Mouse (Mus musculus): Measurements from ENCODE around the gene Camta1. TPM values are rescaled to one million over a fixed set of nuclear protein-coding genes. Genes with fewer than 3 reads are reported as not detected.

Gene Camta1
- polyA plus RNA-seq, 1 experiment from 2014 or later = 77.1 TPM

DNA sequence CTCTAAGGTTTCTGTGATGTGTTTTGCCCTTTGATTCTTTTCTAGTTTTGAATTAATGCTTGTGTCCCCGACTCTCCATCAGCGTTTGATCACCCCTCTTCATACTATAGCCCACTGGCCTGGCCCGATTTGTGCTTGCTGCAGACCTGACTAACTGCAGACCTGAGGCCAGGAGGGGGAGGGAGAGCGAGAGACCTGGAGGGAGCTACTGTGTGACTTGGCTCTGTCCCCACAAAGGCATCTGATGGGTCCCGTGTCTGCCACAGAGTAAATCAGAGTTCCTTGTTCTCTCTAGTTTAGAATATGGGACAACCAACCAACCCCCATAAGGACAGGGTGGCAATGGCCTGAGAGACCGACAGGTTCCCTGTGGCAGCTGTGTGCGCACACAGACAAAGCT is 522.7 kb downstream of the Camta1 start:
- no peak for ATAC-seq (ENCODE audit: insufficient number of reproducible peaks, low FRiP score, low TSS enrichment, low read depth)
- Histone ChIP-seq H3K36me3 (no peaks in the 10 kb centered on the region), H3K4me3 (replicated peaks) (no peak overlapping the region), H3K27me3 (no peaks in the 10 kb centered on the region), H3K9ac (no peak overlapping the region), H3K9me3 (replicated peaks) (no peaks in the 10 kb centered on the region), H3K27ac (replicated peaks) (no peak overlapping the region), H3K4me2 (replicated peaks) (no peak overlapping the region), H3K4me1 (0 out of 2 replicates have a peak, but pooled peaks cover 4% of the 10 kb centered on the region)
- WGBS = 86% methylated on average over 7 of the region's 7 CpGs

- ATAC-seq (ENCODE audit: insufficient number of reproducible peaks, low FRiP score, low TSS enrichment, low read depth) = no peak
- Histone ChIP-seq H3K4me3 (replicated peaks) (no peak overlapping the region), H3K36me3 (no peaks in the 10 kb centered on the region), H3K4me2 (replicated peaks) (no peak overlapping the region), H3K9me3 (replicated peaks) (no peaks in the 10 kb centered on the region), H3K27me3 (no peaks in the 10 kb centered on the region), H3K4me1 (0 out of 2 replicates have a peak, but pooled peaks cover 4% of the 10 kb centered on the region), H3K27ac (replicated peaks) (no peak overlapping the region), H3K9ac (no peak overlapping the region)
- 26% methylated on average over 11 of the region's 11 CpGs for WGBS
Measured at GRCm38 (mm10) chr4:151337543-151337942, 524.1 kb downstream of the Camta1 start.

GRCm38 (mm10) chr4:151336413-151336812 is 525.3 kb downstream of the Camta1 start:
- Histone ChIP-seq H3K4me1 (0 out of 2 replicates have a peak, but pooled peaks cover 4% of the 10 kb centered on the region), H3K9me3 (replicated peaks) (no peaks in the 10 kb centered on the region), H3K4me2 (replicated peaks) (no peak overlapping the region), H3K27ac (replicated peaks) (no peak overlapping the region), H3K36me3 (no peaks in the 10 kb centered on the region), H3K4me3 (replicated peaks) (no peak overlapping the region), H3K9ac (no peak overlapping the region), H3K27me3 (no peaks in the 10 kb centered on the region)
- no peak for ATAC-seq (ENCODE audit: insufficient number of reproducible peaks, low FRiP score, low TSS enrichment, low read depth)
- WGBS = 70% methylated on average over 13 of the region's 13 CpGs

DNA sequence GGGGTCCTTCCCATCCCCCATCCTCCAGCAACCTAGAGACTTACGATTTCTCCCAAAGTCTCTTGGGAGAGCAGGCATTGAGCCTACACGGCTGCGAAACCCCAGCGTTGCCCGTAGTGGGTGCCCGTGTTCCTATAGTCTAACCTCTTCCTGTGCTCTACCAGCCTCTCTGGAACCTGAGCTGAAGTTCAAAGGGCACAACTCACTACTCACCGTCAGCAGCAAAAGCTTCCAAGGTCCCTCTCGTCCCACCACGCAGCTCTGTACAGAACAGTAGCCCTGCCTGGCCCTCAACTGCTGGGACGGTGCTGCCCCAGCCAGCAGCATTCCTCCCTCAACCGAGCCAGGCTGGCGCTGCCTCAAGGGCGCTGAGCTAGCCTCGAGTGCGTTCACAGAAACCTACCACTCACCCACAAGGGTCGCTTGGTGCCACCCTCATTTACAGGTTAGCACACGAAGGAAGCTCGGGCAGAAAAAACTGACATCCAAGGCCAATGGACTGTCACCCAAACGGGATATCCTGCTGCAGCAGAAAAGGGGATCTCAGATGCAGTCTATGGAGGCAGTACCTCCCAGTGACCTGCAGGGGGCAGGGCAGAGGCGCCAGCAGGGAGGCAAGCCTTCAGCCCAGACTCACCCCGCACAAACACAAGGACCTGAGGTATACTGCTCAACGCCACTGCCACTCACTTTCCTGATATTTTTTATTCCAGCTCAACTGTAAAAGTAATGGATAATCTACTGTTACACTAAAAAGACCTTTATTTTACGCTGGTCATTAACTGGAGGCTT is 526.5 kb downstream of the Camta1 start:
- no peaks in the 10 kb centered on the region for H3K9me3 ChIP-seq (replicated peaks)
- no peak overlapping the region for H3K9ac ChIP-seq
- no peak overlapping the region for H3K27ac ChIP-seq (replicated peaks)
- no peak overlapping the region for H3K4me3 ChIP-seq (replicated peaks)
- no peaks in the 10 kb centered on the region for H3K27me3 ChIP-seq
- H3K4me2 ChIP-seq (replicated peaks) = no peak overlapping the region
- 0 out of 2 replicates have a peak, but pooled peaks cover 4% of the 10 kb centered on the region for H3K4me1 ChIP-seq
- no peaks in the 10 kb centered on the region for H3K36me3 ChIP-seq
- WGBS = 42% methylated on average over 23 of the region's 23 CpGs
- no peak for ATAC-seq (ENCODE audit: insufficient number of reproducible peaks, low FRiP score, low TSS enrichment, low read depth)

- H3K4me2 ChIP-seq (replicated peaks) = no peak overlapping the region
- no peaks in the 10 kb centered on the region for H3K4me1 ChIP-seq
- 78% methylated on average over 19 of the region's 19 CpGs for WGBS
- no peaks in the 10 kb centered on the region for H3K27me3 ChIP-seq
- H3K36me3 ChIP-seq = no peaks in the 10 kb centered on the region
- no peak overlapping the region for H3K4me3 ChIP-seq (replicated peaks)
- no peak for ATAC-seq (ENCODE audit: insufficient number of reproducible peaks, low FRiP score, low TSS enrichment, low read depth)
- H3K9ac ChIP-seq = no peak overlapping the region
- H3K9me3 ChIP-seq (replicated peaks) = no peaks in the 10 kb centered on the region
- no peak overlapping the region for H3K27ac ChIP-seq (replicated peaks)
Measured at GRCm38 (mm10) chr4:151332074-151332849, 529.4 kb downstream of the Camta1 start.

DNA sequence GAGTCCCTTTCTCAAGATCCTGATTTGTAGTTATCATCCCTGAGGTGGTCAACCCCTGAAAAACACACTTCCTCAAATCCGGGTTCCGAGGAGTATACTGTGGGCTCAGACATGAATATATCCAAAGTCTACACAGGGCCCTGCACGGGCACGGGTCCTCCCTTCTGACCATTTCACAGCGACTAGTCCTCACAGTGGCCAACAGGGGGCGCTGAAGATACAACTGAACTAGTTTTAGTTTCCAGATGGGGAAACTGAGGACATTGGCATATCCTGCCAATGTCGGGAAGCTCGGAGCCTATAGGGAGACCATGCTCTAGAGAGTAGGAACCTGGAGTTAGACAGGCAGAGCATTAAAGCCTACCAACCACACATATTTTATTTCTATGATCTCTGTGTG is 530.7 kb downstream of the Camta1 start:
- H3K27ac ChIP-seq (replicated peaks) = no peak overlapping the region
- 64% methylated on average over 8 of the region's 8 CpGs for WGBS
- no peak for ATAC-seq (ENCODE audit: insufficient number of reproducible peaks, low FRiP score, low TSS enrichment, low read depth)
- no peak overlapping the region for H3K4me3 ChIP-seq (replicated peaks)
- peaks cover under 1% of the 10 kb centered on the region; the same call in 1 of the 2 replicates for H3K4me1 ChIP-seq
- H3K9me3 ChIP-seq (replicated peaks) = no peaks in the 10 kb centered on the region
- H3K27me3 ChIP-seq = no peaks in the 10 kb centered on the region
- no peak overlapping the region for H3K4me2 ChIP-seq (replicated peaks)
- no peaks in the 10 kb centered on the region for H3K36me3 ChIP-seq
- no peak overlapping the region for H3K9ac ChIP-seq

DNA sequence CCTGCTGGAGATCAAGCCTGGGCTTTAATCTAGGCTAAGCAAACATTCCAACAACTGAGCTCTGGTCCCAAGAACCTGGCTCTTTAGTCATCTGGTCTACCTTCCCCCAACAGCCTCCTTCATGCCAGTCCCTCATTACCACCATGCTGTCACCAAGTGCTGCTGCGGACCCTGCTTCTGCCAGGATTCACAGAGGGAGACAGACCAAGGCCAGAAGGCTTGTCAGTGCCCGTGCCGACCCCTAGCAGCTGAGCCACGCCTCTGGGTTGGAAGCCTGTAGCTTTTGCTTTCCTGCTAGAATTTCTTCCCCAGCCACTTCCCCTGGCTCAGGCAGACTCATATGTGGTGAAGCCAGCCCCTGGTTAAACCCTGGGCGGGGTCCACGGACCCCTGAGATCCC is 533.6 kb downstream of the Camta1 start:
- Histone ChIP-seq H3K4me2 (replicated peaks) (no peak overlapping the region), H3K4me1 (peaks cover 2% of the 10 kb centered on the region; the same call in 1 of the 2 replicates), H3K27me3 (no peaks in the 10 kb centered on the region), H3K4me3 (replicated peaks) (no peak overlapping the region), H3K9me3 (replicated peaks) (no peaks in the 10 kb centered on the region), H3K27ac (replicated peaks) (no peak overlapping the region), H3K36me3 (no peaks in the 10 kb centered on the region), H3K9ac (no peak overlapping the region)
- 59% methylated on average over 6 of the region's 6 CpGs for WGBS
- ATAC-seq (ENCODE audit: insufficient number of reproducible peaks, low FRiP score, low TSS enrichment, low read depth) = no peak

GRCm38 (mm10) chr4:151326971-151327686 is 534.5 kb downstream of the Camta1 start:
- Histone ChIP-seq H3K27me3 (no peaks in the 10 kb centered on the region), H3K4me2 (replicated peaks) (no peak overlapping the region), H3K27ac (replicated peaks) (no peak overlapping the region), H3K9ac (no peak overlapping the region), H3K9me3 (replicated peaks) (no peaks in the 10 kb centered on the region), H3K4me1 (peaks cover 2% of the 10 kb centered on the region; the same call in 1 of the 2 replicates), H3K4me3 (replicated peaks) (no peak overlapping the region), H3K36me3 (no peaks in the 10 kb centered on the region)
- no peak for ATAC-seq (ENCODE audit: insufficient number of reproducible peaks, low FRiP score, low TSS enrichment, low read depth)
- WGBS = 88% methylated on average over 8 of the region's 8 CpGs

DNA sequence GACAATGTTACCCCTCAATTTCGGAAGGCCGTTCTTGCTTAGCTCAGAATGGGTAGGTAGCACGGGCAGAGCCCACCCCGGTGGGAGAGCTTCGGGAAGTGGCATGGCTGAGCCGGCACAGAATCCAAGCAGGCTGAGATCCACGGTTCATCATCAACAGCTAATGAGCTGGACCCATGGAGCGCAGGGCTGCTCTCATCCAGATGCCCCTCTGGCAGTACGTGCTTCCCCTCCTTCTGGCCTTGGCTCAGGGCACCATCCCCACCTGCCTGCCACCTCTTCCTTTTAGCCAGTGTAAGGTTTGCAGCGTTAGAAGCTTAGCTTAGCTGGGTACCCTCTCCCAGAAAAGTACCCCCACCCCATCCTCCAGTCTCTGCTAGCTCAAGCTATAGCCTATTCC is 545.2 kb downstream of the Camta1 start:
- H3K4me2 ChIP-seq (replicated peaks) = no peak overlapping the region
- no peaks in the 10 kb centered on the region for H3K9me3 ChIP-seq (replicated peaks)
- H3K4me3 ChIP-seq (replicated peaks) = no peak overlapping the region
- H3K36me3 ChIP-seq = no peaks in the 10 kb centered on the region
- no peaks in the 10 kb centered on the region for H3K4me1 ChIP-seq
- H3K9ac ChIP-seq = no peak overlapping the region
- no peaks in the 10 kb centered on the region for H3K27me3 ChIP-seq
- ATAC-seq (ENCODE audit: insufficient number of reproducible peaks, low FRiP score, low TSS enrichment, low read depth) = no peak
- H3K27ac ChIP-seq (replicated peaks) = no peak overlapping the region
- WGBS = 82% methylated on average over 10 of the region's 10 CpGs

GRCm38 (mm10) chr4:151315726-151316125 is 546.0 kb downstream of the Camta1 start:
- no peaks in the 10 kb centered on the region for H3K27me3 ChIP-seq
- 62% methylated on average over 10 of the region's 10 CpGs for WGBS
- H3K9ac ChIP-seq = no peak overlapping the region
- 0 out of 2 replicates have a peak, but pooled peaks cover 2% of the 10 kb centered on the region for H3K4me1 ChIP-seq
- no peak overlapping the region for H3K4me2 ChIP-seq (replicated peaks)
- no peak overlapping the region for H3K27ac ChIP-seq (replicated peaks)
- H3K4me3 ChIP-seq (replicated peaks) = no peak overlapping the region
- no peak for ATAC-seq (ENCODE audit: insufficient number of reproducible peaks, low FRiP score, low TSS enrichment, low read depth)
- H3K9me3 ChIP-seq (replicated peaks) = no peaks in the 10 kb centered on the region
- no peaks in the 10 kb centered on the region for H3K36me3 ChIP-seq

DNA sequence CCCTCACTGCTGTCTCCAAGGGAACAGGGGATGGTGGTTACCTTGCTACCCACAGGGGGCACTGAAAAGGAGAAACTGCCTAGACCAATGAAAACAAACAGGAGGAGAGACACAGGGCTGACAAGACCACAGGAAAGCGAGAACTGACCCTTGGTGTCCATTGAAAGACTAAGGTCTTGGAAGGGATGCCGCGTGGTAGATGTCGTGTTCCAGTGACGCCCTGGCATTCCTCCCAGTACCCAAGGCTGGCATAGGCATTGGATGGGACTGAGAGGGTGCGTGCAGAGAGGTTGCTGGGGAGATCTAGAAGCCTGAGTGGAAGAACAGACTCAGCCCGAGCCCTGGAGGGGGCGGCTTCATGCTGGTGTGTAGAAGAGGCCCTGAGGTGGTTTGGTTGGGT is 550.9 kb downstream of the Camta1 start:
- Histone ChIP-seq H3K9ac (no peak overlapping the region), H3K4me3 (replicated peaks) (no peak overlapping the region), H3K4me2 (replicated peaks) (no peak overlapping the region), H3K36me3 (no peaks in the 10 kb centered on the region), H3K9me3 (replicated peaks) (no peaks in the 10 kb centered on the region), H3K4me1 (0 out of 2 replicates have a peak, but pooled peaks cover 11% of the 10 kb centered on the region), H3K27ac (replicated peaks) (no peak overlapping the region), H3K27me3 (no peaks in the 10 kb centered on the region)
- WGBS = 90% methylated on average over 8 of the region's 8 CpGs
- no peak for ATAC-seq (ENCODE audit: insufficient number of reproducible peaks, low FRiP score, low TSS enrichment, low read depth)
